Mouse (Mus musculus) lung, embryonic 16.5 days (tissue): ENCODE measurements around the gene Tnks1bp1. TPM values are rescaled to one million over a fixed set of nuclear protein-coding genes. Genes with fewer than 3 reads are reported as not detected.

Experiments used
- ATAC-seq: fragments of 200-750 bp; cut with Nextera tagmentation; 2 replicates; pipeline ENCODE4 v1.8.0; 2017; ENCODE audit warnings: low read depth, mild to moderate bottlenecking, moderate library complexity
- H3K27ac ChIP-seq: fragments of 300-500 bp; sonication (generic); 2 replicates; pipeline ENCODE4 v1.5.1; 2014; ENCODE audit warnings: mild to moderate bottlenecking, control low read depth, low read length
- H3K27me3 ChIP-seq: fragments of 300-500 bp; sonication (generic); 2 replicates; pipeline ENCODE4 v1.6.1; 2014; ENCODE audit warnings: low read depth, low read length, mixed read lengths; ENCODE audit not compliant: control insufficient read depth, insufficient read depth
- H3K36me3 ChIP-seq: fragments of 300-500 bp; sonication (generic); 2 replicates; pipeline ENCODE4 v1.6.1; 2014; ENCODE audit warnings: low read length; ENCODE audit not compliant: control insufficient read depth, insufficient read depth
- H3K4me1 ChIP-seq: fragments of 300-500 bp; sonication (generic); replicated peaks from 2 replicates; pipeline ENCODE4 v1.6.1; 2014; ENCODE audit warnings: low read length, mixed read lengths; ENCODE audit not compliant: control insufficient read depth, insufficient read depth
- H3K4me2 ChIP-seq: fragments of 300-500 bp; sonication (generic); 2 replicates; pipeline ENCODE4 v1.6.1; 2014; ENCODE audit warnings: low read depth, low read length, control low read depth
- H3K4me3 ChIP-seq: fragments of 300-500 bp; sonication (generic); 2 replicates; pipeline ENCODE4 v1.5.1; 2014; ENCODE audit warnings: mild to moderate bottlenecking, low read length, control low read depth
- H3K9ac ChIP-seq: fragments of 300-500 bp; sonication (generic); 2 replicates; pipeline ENCODE4 v1.6.1; 2014; ENCODE audit warnings: low read length, control low read depth
- H3K9me3 ChIP-seq: fragments of 300-500 bp; sonication (generic); 2 replicates; pipeline ENCODE4 v1.6.1; 2016; ENCODE audit warnings: low read length; ENCODE audit not compliant: control insufficient read depth
- WGBS: fragments of 180-500 bp; shearing (Covaris S2); extraction: QIAGEN DNeasy Blood & Tissue Kit; methylation state at CpG from one replicate; pipeline ENCODE4 v1.1.7; 2014; 5-methylcytosine and 5-hydroxymethylcytosine counted together
- polyA plus RNA-seq: library from polyadenylated mRNA; unstranded; fragments of >200 nt; fragmentation: Nextera tagmentation; extraction: Ambion mirVana; gene quantifications from 2 replicates; pipeline ENCODE4 v1.2.1, GENCODE M21; 2015

Tnks1bp1 gene
- polyA plus RNA-seq, result 56.5 and 65.8 TPM in 2 replicates

DNA sequence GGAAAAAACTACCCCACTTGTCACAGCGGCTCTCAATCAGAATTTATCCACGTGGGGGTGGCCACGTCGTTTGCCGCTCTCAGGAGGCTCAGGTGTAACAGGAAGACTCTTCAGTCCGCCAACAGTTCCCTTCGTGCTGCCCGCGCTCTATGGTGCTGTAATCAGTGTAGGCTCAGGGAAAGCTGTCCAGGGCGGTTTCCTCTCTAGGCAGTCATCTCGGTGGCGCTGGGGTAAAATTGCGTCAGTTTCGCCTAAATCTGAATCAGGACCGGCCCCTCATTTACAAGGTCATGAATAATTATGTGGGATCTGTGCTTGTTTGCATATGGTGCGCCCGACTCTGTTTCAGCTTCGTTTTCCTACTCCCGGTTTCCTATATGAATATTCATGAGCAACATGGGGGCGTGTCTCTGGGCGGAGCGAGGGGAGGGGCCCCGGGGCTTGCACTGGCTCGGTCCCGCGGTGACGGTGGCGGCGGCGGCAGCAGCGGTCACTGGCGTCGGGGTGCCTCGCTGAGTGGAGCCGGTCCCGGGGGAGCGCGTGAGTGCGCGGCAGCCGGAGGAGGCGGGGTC is at the start of gene Tnks1bp1:
Gene Tnks1bp1, plus strand, starts transcription at position 427 of the 572 bp plus-strand sequence.
- H3K4me2 ChIP-seq, result peak within 1 kb of the TSS; percentile 78
- peak within 1 kb of the TSS; percentile 97 for H3K27ac ChIP-seq
- H3K9ac ChIP-seq, result peak within 1 kb of the TSS; percentile 80
- peaks cover 46% of the 10 kb centered on the region for H3K4me1 ChIP-seq
- peak within 1 kb of the TSS; percentile 72 for H3K4me3 ChIP-seq
- peak; percentile 84 for ATAC-seq
- H3K27me3 ChIP-seq, result no peaks in the 10 kb centered on the region
- no peaks in the 10 kb centered on the region for H3K9me3 ChIP-seq
- H3K36me3 ChIP-seq, result peaks cover 32% of the 10 kb centered on the region
- WGBS, result under 1% methylated on average over 42 of the region's 42 CpGs

DNA sequence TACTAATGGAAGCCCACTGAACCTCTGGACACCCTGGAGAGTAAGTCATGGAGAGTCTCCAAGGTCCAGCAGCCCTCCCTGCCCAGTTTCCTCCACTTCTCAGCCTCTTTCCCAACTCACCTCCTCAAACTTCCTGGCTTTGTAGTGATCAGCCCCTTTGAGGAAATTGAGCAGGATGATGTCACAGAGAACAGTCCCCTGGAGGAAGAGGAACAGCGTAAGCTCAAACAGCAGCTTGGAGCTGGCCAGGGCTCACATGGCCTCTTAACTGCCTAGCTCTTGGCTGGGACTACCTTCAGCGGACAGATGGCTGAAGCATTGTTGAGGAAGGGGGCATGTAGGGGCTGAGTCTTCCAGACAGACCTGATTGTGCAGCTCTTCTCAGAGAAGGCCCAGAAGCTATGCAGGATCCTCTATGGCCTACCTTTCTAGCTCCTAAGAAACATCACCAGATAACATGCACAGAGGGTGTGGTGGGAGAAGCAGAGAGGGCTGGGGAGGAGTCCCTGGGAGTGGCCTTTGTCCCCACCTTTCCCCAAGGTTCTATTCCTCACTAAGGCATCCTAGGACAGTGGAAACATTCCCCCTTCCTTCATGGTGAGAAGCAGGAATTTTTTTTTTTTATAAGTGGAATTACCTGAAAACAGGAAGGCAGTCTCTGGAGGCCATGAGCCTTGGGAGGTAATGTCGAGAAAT is 48.2 kb upstream of the Tnks1bp1 start:
- peak; percentile 58 for ATAC-seq
- Histone ChIP-seq H3K27me3 (no peaks in the 10 kb centered on the region), H3K36me3 (no peaks in the 10 kb centered on the region), H3K4me1 (peaks cover 2% of the 10 kb centered on the region; the same call in 1 of the 2 replicates), H3K9me3 (no peaks in the 10 kb centered on the region), H3K27ac (peak overlapping the region; percentile 58), H3K4me3 (no peak overlapping the region), H3K9ac (no peak overlapping the region), H3K4me2 (no peak overlapping the region)
- 51% methylated on average over 3 of the region's 3 CpGs for WGBS

DNA sequence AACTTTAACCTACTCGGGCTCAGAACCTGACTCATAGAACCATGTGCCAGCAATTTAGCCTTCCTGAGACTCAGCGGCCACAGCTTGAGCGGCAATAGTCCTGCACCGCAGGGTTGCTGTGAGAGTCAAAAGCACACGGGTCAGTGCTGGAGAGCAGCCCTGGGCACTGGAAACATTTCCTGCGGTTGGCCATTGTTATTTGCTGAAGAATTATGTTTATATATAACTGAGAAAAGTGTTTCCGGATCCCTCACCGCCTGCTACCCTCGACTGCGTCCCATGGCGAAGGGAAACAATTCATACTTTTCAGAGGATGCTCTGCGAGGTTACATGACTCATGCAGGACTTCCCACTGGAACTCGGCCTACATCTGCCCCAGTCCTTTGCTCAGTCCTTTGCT is 46.3 kb upstream of the Tnks1bp1 start:
- no peak overlapping the region for H3K4me2 ChIP-seq
- 62% methylated on average over 13 of the region's 13 CpGs for WGBS
- no peak overlapping the region for H3K4me3 ChIP-seq
- H3K9ac ChIP-seq, result no peak overlapping the region
- H3K9me3 ChIP-seq, result no peaks in the 10 kb centered on the region
- H3K36me3 ChIP-seq, result no peaks in the 10 kb centered on the region
- peaks cover 2% of the 10 kb centered on the region; the same call in 1 of the 2 replicates for H3K4me1 ChIP-seq
- no peaks in the 10 kb centered on the region for H3K27me3 ChIP-seq
- peak overlapping the region; percentile 73 for H3K27ac ChIP-seq
- ATAC-seq, result peak; percentile 72

DNA sequence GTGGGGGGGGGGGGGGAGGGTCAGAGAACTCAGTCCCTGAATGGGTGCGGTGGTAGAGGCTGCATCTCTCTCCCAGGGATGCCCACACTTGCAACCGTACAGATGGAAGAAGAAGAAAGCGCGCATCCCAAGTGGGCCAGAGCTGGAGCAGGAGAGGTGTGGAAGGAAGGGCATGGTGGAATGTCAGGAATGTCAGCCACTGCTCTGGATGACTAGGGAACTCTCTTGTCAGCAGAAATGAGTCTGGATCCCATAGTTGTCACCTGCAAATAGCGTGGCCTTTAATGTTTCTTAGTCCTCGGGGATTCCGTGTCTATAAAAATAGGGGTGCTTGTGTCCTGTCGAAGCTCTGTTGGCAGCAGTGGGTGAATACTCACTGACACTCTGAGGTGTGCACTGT is 45.2 kb upstream of the Tnks1bp1 start:
- H3K27me3 ChIP-seq, result no peaks in the 10 kb centered on the region
- no peaks in the 10 kb centered on the region for H3K9me3 ChIP-seq
- H3K4me1 ChIP-seq, result peaks cover 2% of the 10 kb centered on the region; the same call in 1 of the 2 replicates
- H3K36me3 ChIP-seq, result no peaks in the 10 kb centered on the region
- WGBS, result 48% methylated on average over 8 of the region's 8 CpGs
- no peak overlapping the region for H3K27ac ChIP-seq
- H3K4me3 ChIP-seq, result no peak overlapping the region
- H3K4me2 ChIP-seq, result no peak overlapping the region
- no peak overlapping the region for H3K9ac ChIP-seq
- no peak for ATAC-seq

DNA sequence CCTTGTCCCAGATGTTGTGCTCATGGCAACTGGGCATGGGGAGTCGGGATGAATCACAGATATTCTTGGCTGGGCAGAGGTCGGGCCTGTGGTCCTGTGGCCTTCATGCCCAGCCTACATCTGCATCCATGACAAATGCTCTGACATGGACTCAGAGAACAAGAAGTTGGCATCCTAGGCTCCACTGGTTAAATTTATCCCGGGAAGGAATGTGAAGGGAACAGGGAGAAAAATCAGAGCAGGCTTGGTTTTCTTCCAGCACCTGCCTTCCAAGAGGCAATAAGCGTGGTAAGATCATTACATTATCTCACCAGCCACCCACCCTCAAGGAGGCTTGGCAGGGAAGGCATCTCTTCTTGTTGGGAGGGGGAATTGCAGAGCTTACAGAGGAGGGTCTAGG is 43.5 kb upstream of the Tnks1bp1 start:
- Histone ChIP-seq H3K4me3 (no peak overlapping the region), H3K4me2 (no peak overlapping the region), H3K9me3 (no peaks in the 10 kb centered on the region), H3K27ac (no peak overlapping the region), H3K27me3 (no peaks in the 10 kb centered on the region), H3K4me1 (peaks cover 2% of the 10 kb centered on the region; the same call in 1 of the 2 replicates), H3K36me3 (no peaks in the 10 kb centered on the region), H3K9ac (no peak overlapping the region)
- 80% methylated on average over 4 of the region's 4 CpGs for WGBS
- ATAC-seq, result no peak

DNA sequence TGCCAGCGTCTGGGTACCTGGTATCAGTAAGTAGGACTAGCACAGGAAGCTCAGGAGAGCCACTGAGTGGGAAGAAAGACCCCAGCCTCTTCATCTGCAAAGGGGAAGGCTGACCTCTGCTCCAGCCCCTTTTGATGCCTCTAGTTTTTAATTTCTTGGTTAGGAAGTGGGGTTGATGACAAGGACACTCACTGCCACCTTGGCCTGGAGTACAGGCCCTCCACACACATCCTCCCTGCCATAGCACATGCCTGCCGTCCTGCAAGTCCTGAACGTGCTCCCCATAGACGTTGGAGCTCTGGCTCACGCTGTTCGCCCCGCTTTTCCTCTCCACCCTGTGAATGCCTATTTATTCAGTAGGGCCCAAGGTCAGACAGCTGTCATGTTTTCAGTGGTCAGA is 41.2 kb upstream of the Tnks1bp1 start:
- ATAC-seq, result no peak
- Histone ChIP-seq H3K4me2 (no peak overlapping the region), H3K4me3 (no peak overlapping the region), H3K27ac (no peak overlapping the region), H3K4me1 (peaks cover 1% of the 10 kb centered on the region), H3K9ac (no peak overlapping the region), H3K36me3 (no peaks in the 10 kb centered on the region), H3K27me3 (no peaks in the 10 kb centered on the region), H3K9me3 (no peaks in the 10 kb centered on the region)
- WGBS, result 71% methylated on average over 7 of the region's 7 CpGs

DNA sequence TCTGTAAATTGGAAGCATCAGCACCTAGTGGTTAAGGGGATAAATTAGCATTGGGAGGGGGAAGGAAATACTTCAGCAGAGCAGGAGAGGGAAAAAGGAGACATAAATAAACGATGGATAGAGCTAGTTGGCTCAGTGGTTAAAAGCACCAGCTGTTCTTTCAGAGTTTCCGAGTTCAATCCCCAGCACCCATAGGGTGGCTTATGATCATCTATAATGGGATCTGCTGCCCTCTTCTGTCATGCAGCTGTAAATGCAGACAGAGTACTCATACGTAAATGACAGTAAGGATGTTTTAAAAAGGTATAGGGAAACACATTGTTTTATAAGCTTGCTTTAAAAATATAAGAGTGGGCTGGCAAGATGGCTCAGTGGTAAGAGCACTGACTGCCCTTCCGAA is 40.1 kb upstream of the Tnks1bp1 start:
- WGBS, result 14% methylated on average over 4 of the region's 4 CpGs

DNA sequence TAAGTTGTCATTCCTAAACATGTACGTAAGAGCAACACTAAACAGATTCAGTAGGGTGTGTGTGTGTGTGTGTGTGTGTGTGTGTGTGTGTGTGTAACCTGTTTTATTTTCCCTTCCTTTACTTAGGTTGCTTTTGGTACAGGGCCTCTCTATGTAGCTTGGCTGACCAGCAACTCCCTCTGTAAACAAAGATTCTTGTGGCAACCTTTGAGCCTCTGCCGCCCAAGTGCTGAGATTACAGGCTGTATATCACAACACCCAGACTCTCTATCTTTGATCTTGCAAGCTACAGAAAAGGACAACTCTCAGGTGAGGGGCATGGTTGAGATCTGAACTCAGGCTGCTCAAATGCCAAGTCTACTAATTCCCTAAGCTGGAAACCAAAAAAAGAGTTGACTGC is 38.6 kb upstream of the Tnks1bp1 start:
- Histone ChIP-seq H3K9me3 (no peaks in the 10 kb centered on the region), H3K4me1 (peaks cover 6% of the 10 kb centered on the region), H3K27ac (no peak overlapping the region), H3K4me3 (no peak overlapping the region), H3K27me3 (no peaks in the 10 kb centered on the region), H3K9ac (no peak overlapping the region), H3K4me2 (no peak overlapping the region), H3K36me3 (no peaks in the 10 kb centered on the region)
- no peak for ATAC-seq
- WGBS, result 53% methylated on average over 2 of the region's 2 CpGs

More for the DNA sequence above, 40.1 kb upstream of the Tnks1bp1 start:
- H3K36me3 ChIP-seq, result no peaks in the 10 kb centered on the region
- ATAC-seq, result no peak
- no peak overlapping the region for H3K4me3 ChIP-seq
- H3K9ac ChIP-seq, result no peak overlapping the region
- H3K27ac ChIP-seq, result no peak overlapping the region
- no peak overlapping the region for H3K4me2 ChIP-seq
- H3K9me3 ChIP-seq, result no peaks in the 10 kb centered on the region
- H3K4me1 ChIP-seq, result peaks cover 6% of the 10 kb centered on the region
- no peaks in the 10 kb centered on the region for H3K27me3 ChIP-seq

DNA sequence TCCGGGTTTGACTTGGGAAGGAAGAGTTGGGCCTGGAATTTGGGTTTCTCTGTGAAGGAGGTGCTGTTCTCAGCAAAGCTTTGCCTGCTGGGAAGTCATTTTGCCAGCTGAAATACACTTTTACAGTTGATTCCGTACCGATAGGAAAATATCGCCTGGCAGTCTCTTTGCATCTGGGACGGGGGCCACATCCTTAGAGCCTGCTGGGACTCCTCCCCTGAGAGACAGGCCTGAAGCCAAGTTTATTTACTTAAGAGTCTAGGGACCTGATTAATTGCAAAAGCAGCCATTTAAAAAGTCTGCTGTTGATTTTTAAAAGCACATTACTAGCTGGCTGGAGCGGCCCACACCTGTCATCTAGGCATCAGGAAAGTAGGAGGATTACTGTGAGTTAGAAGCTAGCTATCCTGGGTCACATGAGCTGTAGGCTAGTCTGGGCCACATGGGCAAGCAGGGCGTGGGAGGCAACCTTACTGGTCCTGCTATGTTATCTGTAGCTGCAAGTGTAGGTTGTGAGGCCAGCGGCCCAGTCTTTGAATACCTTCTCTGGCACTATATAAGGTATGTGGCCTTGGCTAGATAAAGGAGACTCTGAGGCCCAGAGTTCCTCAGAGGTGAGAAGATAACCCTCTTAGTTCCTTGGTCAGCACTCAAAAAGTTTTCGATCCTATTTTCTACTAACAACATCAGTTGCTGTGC is 35.8 kb upstream of the Tnks1bp1 start:
- 0 out of 2 replicates have a peak overlapping the region, but pooled peaks have one; percentile 2 for H3K27ac ChIP-seq
- no peak for ATAC-seq

More for the DNA sequence above, 35.8 kb upstream of the Tnks1bp1 start:
- Histone ChIP-seq H3K36me3 (no peaks in the 10 kb centered on the region), H3K9ac (no peak overlapping the region), H3K9me3 (no peaks in the 10 kb centered on the region), H3K27me3 (no peaks in the 10 kb centered on the region), H3K4me1 (peaks cover 6% of the 10 kb centered on the region), H3K4me3 (no peak overlapping the region), H3K4me2 (no peak overlapping the region)
- 28% methylated on average over 9 of the region's 9 CpGs for WGBS
